Mouse (Mus musculus) kidney, adult 8-10 months (tissue): ENCODE measurements around the gene Nptx1.
A peak's percentile ranks its signal among the peaks of the same experiment; 100 is the strongest.

Experiments
- DNase-seq, 2 experiments: peaks; one replicate each; pipeline ENCODE4 v3.0.0; 2022

The Nptx1 gene

GRCm38 (mm10) chr11:119490861-119491689, 56.5 kb downstream of the Nptx1 start, which contains the start of gene Endov:
TSS of gene Endov (plus strand) at chr11:119491347.
- peak; percentile 95 to 98 for DNase-seq
